Mouse (Mus musculus) heart, embryonic 16.5 days (tissue): ENCODE data around the gene Gcnt3. TPM values are rescaled to one million over a fixed set of nuclear protein-coding genes. Genes with fewer than 3 reads are reported as not detected.
A peak's percentile ranks its signal among the peaks of the same experiment; 100 is the strongest.

Experiments
- ATAC-seq: fragments of 200-750 bp; cut with Nextera tagmentation; replicated peaks from 2 replicates; pipeline ENCODE4 v1.8.0; 2017; ENCODE audit warnings: moderate number of reproducible peaks; ENCODE audit not compliant: insufficient read depth, low FRiP score; ENCODE audit errors: extremely low read depth
- H3K27ac ChIP-seq: fragments of 300-500 bp; sonication (generic); 2 replicates; pipeline ENCODE4 v1.5.1; 2014; ENCODE audit warnings: mild to moderate bottlenecking, low read length, control low read depth, moderate library complexity
- H3K27me3 ChIP-seq: fragments of 300-500 bp; sonication (generic); 2 replicates; pipeline ENCODE4 v1.6.1; 2014; ENCODE audit warnings: low read length, mixed read lengths; ENCODE audit not compliant: control insufficient read depth, insufficient read depth
- H3K36me3 ChIP-seq: fragments of 300-500 bp; sonication (generic); 2 replicates; pipeline ENCODE4 v1.6.1; 2014; ENCODE audit not compliant: control insufficient read depth, insufficient read depth
- H3K4me1 ChIP-seq: fragments of 300-500 bp; sonication (generic); 2 replicates; pipeline ENCODE4 v1.6.1; 2014; ENCODE audit warnings: low read length, mixed read lengths; ENCODE audit not compliant: control insufficient read depth, insufficient read depth
- H3K4me2 ChIP-seq: fragments of 300-500 bp; sonication (generic); 2 replicates; pipeline ENCODE4 v1.6.1; 2014; ENCODE audit warnings: low read depth, mild to moderate bottlenecking, control low read depth, low read length
- H3K4me3 ChIP-seq: fragments of 300-500 bp; sonication (generic); 2 replicates; pipeline ENCODE4 v1.5.1; 2014; ENCODE audit warnings: mild to moderate bottlenecking, control low read depth, low read length
- H3K9ac ChIP-seq: fragments of 300-500 bp; sonication (generic); 2 replicates; pipeline ENCODE4 v1.6.1; 2014; ENCODE audit warnings: low read length, control low read depth
- H3K9me3 ChIP-seq: fragments of 300-500 bp; sonication (generic); replicated peaks from 2 replicates; pipeline ENCODE4 v1.6.1; 2016; ENCODE audit warnings: low read length; ENCODE audit not compliant: control insufficient read depth
- WGBS: fragments of 180-500 bp; shearing (Covaris S2); extraction: QIAGEN DNeasy Blood & Tissue Kit; methylation state at CpG from one replicate; pipeline ENCODE4 v1.1.7; 2014; 5-methylcytosine and 5-hydroxymethylcytosine counted together
- polyA plus RNA-seq: library from polyadenylated mRNA; unstranded; fragments of >200 nt; fragmentation: Nextera tagmentation; extraction: Ambion mirVana; gene quantifications from 2 replicates; pipeline ENCODE4 v1.2.1, GENCODE M21; 2015

Gene Gcnt3
- polyA plus RNA-seq, 1 experiment from 2014 or later: 0.11 TPM

GRCm38 (mm10) chr9:70077170-70077569, 39.3 kb upstream of the Gcnt3 start:
- no peak overlapping the region for H3K9ac ChIP-seq
- no peaks in the 10 kb centered on the region for H3K27me3 ChIP-seq
- H3K9me3 ChIP-seq: no peaks in the 10 kb centered on the region
- ATAC-seq: no peak
- H3K4me1 ChIP-seq: no peaks in the 10 kb centered on the region
- no peaks in the 10 kb centered on the region for H3K36me3 ChIP-seq
- 70% methylated on average over 7 of the region's 7 CpGs for WGBS
- H3K27ac ChIP-seq: no peak overlapping the region
- no peak overlapping the region for H3K4me3 ChIP-seq
- H3K4me2 ChIP-seq: no peak overlapping the region

DNA sequence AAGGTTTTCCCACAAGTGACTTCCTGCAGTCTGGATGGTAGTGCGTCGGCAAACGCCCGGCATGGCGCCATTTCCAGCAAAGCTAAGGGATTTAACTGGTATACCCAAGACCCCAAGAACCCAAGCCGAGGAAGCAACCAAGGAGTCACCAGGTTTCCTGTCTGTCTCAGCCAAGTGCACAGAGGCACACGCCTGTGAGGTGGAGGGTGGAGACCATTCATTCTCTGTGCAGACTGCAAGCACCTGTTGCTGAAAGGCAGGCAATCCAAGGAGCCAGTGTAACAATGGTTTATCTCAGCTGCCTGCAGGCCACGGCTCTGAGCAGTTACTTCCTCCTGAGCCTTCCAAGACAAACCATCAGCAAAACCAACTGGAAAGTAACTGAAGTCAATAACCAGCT, 34.5 kb upstream of the Gcnt3 start:
- Histone ChIP-seq H3K4me1 (peaks cover 9% of the 10 kb centered on the region; the same call in 1 of the 2 replicates), H3K9me3 (no peaks in the 10 kb centered on the region), H3K4me3 (no peak overlapping the region), H3K36me3 (no peaks in the 10 kb centered on the region), H3K4me2 (no peak overlapping the region), H3K27ac (no peak overlapping the region), H3K27me3 (no peaks in the 10 kb centered on the region), H3K9ac (no peak overlapping the region)
- WGBS: 71% methylated on average over 8 of the region's 8 CpGs
- ATAC-seq: 0 out of 2 replicates have a peak, but pooled peaks have one; percentile 37

- no peaks in the 10 kb centered on the region for H3K9me3 ChIP-seq
- no peak overlapping the region for H3K4me2 ChIP-seq
- H3K4me1 ChIP-seq: peaks cover 9% of the 10 kb centered on the region; the same call in 1 of the 2 replicates
- H3K36me3 ChIP-seq: no peaks in the 10 kb centered on the region
- H3K4me3 ChIP-seq: no peak overlapping the region
- no peak overlapping the region for H3K27ac ChIP-seq
- no peaks in the 10 kb centered on the region for H3K27me3 ChIP-seq
- ATAC-seq: no peak
- WGBS: 40% methylated on average over 8 of the region's 8 CpGs
- no peak overlapping the region for H3K9ac ChIP-seq
Measured at GRCm38 (mm10) chr9:70069961-70070435, 32.1 kb upstream of the Gcnt3 start.

- 82% methylated on average over 3 of the region's 3 CpGs for WGBS
- peaks cover 9% of the 10 kb centered on the region; the same call in 1 of the 2 replicates for H3K4me1 ChIP-seq
- no peaks in the 10 kb centered on the region for H3K27me3 ChIP-seq
- no peaks in the 10 kb centered on the region for H3K36me3 ChIP-seq
- H3K27ac ChIP-seq: no peak overlapping the region
- H3K4me2 ChIP-seq: no peak overlapping the region
- no peak overlapping the region for H3K9ac ChIP-seq
- H3K4me3 ChIP-seq: no peak overlapping the region
- no peaks in the 10 kb centered on the region for H3K9me3 ChIP-seq
- no peak for ATAC-seq
Measured at GRCm38 (mm10) chr9:70067497-70067896, 29.6 kb upstream of the Gcnt3 start.

GRCm38 (mm10) chr9:70062012-70062411, 24.1 kb upstream of the Gcnt3 start:
- 75% methylated on average over 3 of the region's 3 CpGs for WGBS
- no peak overlapping the region for H3K9ac ChIP-seq
- H3K36me3 ChIP-seq: no peaks in the 10 kb centered on the region
- no peak overlapping the region for H3K4me2 ChIP-seq
- ATAC-seq: no peak
- no peak overlapping the region for H3K4me3 ChIP-seq
- H3K9me3 ChIP-seq: no peaks in the 10 kb centered on the region
- H3K27ac ChIP-seq: no peak overlapping the region
- H3K27me3 ChIP-seq: no peaks in the 10 kb centered on the region
- H3K4me1 ChIP-seq: no peaks in the 10 kb centered on the region

DNA sequence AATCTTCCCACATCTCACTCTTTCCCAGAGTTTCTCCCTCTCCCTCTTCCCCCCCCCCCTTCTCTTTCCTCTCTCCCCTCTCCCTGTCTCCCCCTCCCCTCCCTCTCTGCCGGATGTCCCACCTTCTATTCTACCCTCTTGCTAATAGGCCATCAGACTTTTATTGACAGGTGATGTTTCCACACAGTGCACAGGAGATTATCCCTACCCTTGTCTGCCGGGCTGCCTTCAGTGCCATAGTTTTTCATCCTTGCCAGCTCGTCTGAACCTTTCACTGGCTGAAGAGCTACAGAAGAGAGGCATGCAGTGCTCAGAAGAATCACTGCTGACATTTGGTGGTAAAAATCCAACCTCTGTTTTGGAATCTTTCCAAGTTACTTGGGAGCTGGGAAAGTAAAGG, 15.5 kb upstream of the Gcnt3 start:
- WGBS: 41% methylated on average over 3 of the region's 3 CpGs
- H3K9ac ChIP-seq: no peak overlapping the region
- no peak overlapping the region for H3K4me3 ChIP-seq
- H3K27ac ChIP-seq: no peak overlapping the region
- H3K36me3 ChIP-seq: no peaks in the 10 kb centered on the region
- no peak for ATAC-seq
- H3K4me1 ChIP-seq: no peaks in the 10 kb centered on the region; the same call in 1 of the 2 replicates
- no peak overlapping the region for H3K4me2 ChIP-seq
- no peaks in the 10 kb centered on the region for H3K9me3 ChIP-seq
- H3K27me3 ChIP-seq: no peaks in the 10 kb centered on the region

DNA sequence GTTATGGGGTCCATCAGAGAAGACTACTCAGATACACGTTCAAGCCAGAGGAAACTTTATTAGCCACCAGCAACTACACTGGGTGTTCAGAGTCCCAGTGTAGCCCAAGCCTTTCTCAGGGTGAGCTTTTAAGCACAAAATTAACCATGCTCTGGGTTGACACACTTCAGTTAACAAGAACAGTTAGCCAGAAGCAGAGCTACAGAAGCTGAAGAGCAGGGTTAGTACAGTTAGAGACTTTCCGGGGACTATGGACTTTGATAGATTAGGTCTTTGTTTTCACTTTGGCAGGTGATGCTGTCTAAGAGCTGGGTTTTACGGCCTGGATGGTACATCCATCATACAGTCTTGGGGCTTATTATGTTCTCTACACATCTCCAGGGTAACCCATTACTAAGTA, 14.8 kb upstream of the Gcnt3 start:
- Histone ChIP-seq H3K4me2 (no peak overlapping the region), H3K27ac (no peak overlapping the region), H3K4me3 (no peak overlapping the region), H3K9me3 (no peaks in the 10 kb centered on the region), H3K4me1 (no peaks in the 10 kb centered on the region; the same call in 1 of the 2 replicates), H3K27me3 (no peaks in the 10 kb centered on the region), H3K36me3 (no peaks in the 10 kb centered on the region), H3K9ac (no peak overlapping the region)
- no peak for ATAC-seq
- 66% methylated on average over 3 of the region's 3 CpGs for WGBS

DNA sequence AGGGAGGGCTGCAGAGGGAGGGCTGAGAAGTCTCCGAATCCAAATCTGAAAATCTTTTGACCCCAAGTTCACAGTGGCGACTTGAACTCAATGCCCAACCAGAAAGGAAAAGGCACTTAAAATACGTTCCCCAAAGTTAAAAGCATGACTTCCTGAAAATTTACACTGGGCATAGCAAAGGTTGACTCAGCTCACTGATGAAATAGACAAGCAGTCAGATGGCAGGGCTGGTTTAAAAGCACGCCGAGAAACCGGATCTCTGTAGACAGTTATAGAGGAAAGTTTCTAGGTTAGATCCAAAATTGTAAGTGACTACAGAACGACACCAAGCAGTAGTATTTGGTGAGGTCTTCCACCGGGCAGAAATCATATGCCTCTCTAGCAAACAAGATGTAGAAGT, 12.0 kb upstream of the Gcnt3 start:
- Histone ChIP-seq H3K9me3 (no peaks in the 10 kb centered on the region), H3K9ac (no peak overlapping the region), H3K27ac (no peak overlapping the region), H3K4me3 (no peak overlapping the region), H3K27me3 (no peaks in the 10 kb centered on the region), H3K4me2 (no peak overlapping the region), H3K36me3 (no peaks in the 10 kb centered on the region), H3K4me1 (no peaks in the 10 kb centered on the region; the same call in 1 of the 2 replicates)
- ATAC-seq: no peak
- 34% methylated on average over 8 of the region's 8 CpGs for WGBS

- Histone ChIP-seq H3K36me3 (no peaks in the 10 kb centered on the region), H3K4me1 (no peaks in the 10 kb centered on the region; the same call in 1 of the 2 replicates), H3K27ac (0 out of 2 replicates have a peak overlapping the region, but pooled peaks have one; percentile 9), H3K4me3 (no peak overlapping the region), H3K27me3 (no peaks in the 10 kb centered on the region), H3K4me2 (no peak overlapping the region), H3K9ac (no peak overlapping the region), H3K9me3 (no peaks in the 10 kb centered on the region)
- no peak for ATAC-seq
- 29% methylated on average over 3 of the region's 3 CpGs for WGBS
Measured at GRCm38 (mm10) chr9:70049416-70049783, 11.5 kb upstream of the Gcnt3 start.
